Mouse (Mus musculus): ENCODE data around the gene Dclk2. TPM values are rescaled to one million over a fixed set of nuclear protein-coding genes. Genes with fewer than 3 reads are reported as not detected.

Gene Dclk2
- polyA plus RNA-seq, 1 experiment from 2014 or later, result 5.7 TPM

GRCm38 (mm10) chr3:86898366-86898765 lies 22.3 kb downstream of the Dclk2 start:
- ATAC-seq, result no peak
- WGBS (ENCODE audit: insufficient replicate concordance), result 78% methylated on average over 5 of the region's 5 CpGs

GRCm38 (mm10) chr3:86897551-86897950 lies 23.1 kb downstream of the Dclk2 start:
- 76% methylated on average over 8 of the region's 8 CpGs for WGBS (ENCODE audit: insufficient replicate concordance)
- H3K9me3 ChIP-seq (ENCODE audit: low read length), result no peaks in the 10 kb centered on the region
- ATAC-seq, result no peak

More at GRCm38 (mm10) chr3:86898366-86898765, 22.3 kb downstream of the Dclk2 start:
- no peak overlapping the region for H3K9ac ChIP-seq (replicated peaks)
- H3K27ac ChIP-seq (ENCODE audit: low read depth), result no peak overlapping the region
- no peaks in the 10 kb centered on the region for H3K9me3 ChIP-seq (ENCODE audit: low read length)
- no peaks in the 10 kb centered on the region for H3K4me1 ChIP-seq (ENCODE audit: insufficient read depth)
- no peak overlapping the region for H3K4me3 ChIP-seq (ENCODE audit: low read depth, low read length)
- H3K4me2 ChIP-seq (ENCODE audit: low read depth, low read length), result no peak overlapping the region
- TF ChIP-seq CTCF (IDR thresholded peaks at IDR 0.05; ENCODE audit: low read depth) (no peak), EP300 (IDR thresholded peaks at IDR 0.05; ENCODE audit: low read depth) (no peak)
- H3K36me3 ChIP-seq (replicated peaks; ENCODE audit: insufficient read depth, low read length), result no peaks in the 10 kb centered on the region
- no peaks in the 10 kb centered on the region for H3K27me3 ChIP-seq (ENCODE audit: insufficient read depth, low read length)
- DNase-seq, result no peak

GRCm38 (mm10) chr3:86897066-86897465 lies 23.6 kb downstream of the Dclk2 start:
- ATAC-seq, result no peak
- no peak for TF ChIP-seq EP300 (IDR thresholded peaks at IDR 0.05; ENCODE audit: low read depth)
- TF ChIP-seq CTCF (IDR thresholded peaks at IDR 0.05; ENCODE audit: low read depth), result no peak
- H3K4me3 ChIP-seq (ENCODE audit: low read depth, low read length), result no peak overlapping the region
- no peak for DNase-seq
- WGBS (ENCODE audit: insufficient replicate concordance), result 80% methylated on average over 9 of the region's 9 CpGs
- H3K27ac ChIP-seq (ENCODE audit: low read depth), result no peak overlapping the region
- no peak overlapping the region for H3K4me2 ChIP-seq (ENCODE audit: low read depth, low read length)
- H3K4me1 ChIP-seq (ENCODE audit: insufficient read depth), result no peaks in the 10 kb centered on the region
- H3K36me3 ChIP-seq (replicated peaks; ENCODE audit: insufficient read depth, low read length), result no peaks in the 10 kb centered on the region
- no peaks in the 10 kb centered on the region for H3K27me3 ChIP-seq (ENCODE audit: insufficient read depth, low read length)
- H3K9ac ChIP-seq (replicated peaks), result no peak overlapping the region
- H3K9me3 ChIP-seq (ENCODE audit: low read length), result no peaks in the 10 kb centered on the region

More at GRCm38 (mm10) chr3:86897551-86897950, 23.1 kb downstream of the Dclk2 start:
- no peaks in the 10 kb centered on the region for H3K36me3 ChIP-seq (replicated peaks; ENCODE audit: insufficient read depth, low read length)
- H3K4me3 ChIP-seq (ENCODE audit: low read depth, low read length), result no peak overlapping the region
- no peak overlapping the region for H3K4me2 ChIP-seq (ENCODE audit: low read depth, low read length)
- no peak for DNase-seq
- TF ChIP-seq CTCF (IDR thresholded peaks at IDR 0.05; ENCODE audit: low read depth) (no peak), EP300 (IDR thresholded peaks at IDR 0.05; ENCODE audit: low read depth) (no peak)
- H3K27me3 ChIP-seq (ENCODE audit: insufficient read depth, low read length), result no peaks in the 10 kb centered on the region
- no peaks in the 10 kb centered on the region for H3K4me1 ChIP-seq (ENCODE audit: insufficient read depth)
- no peak overlapping the region for H3K9ac ChIP-seq (replicated peaks)
- H3K27ac ChIP-seq (ENCODE audit: low read depth), result no peak overlapping the region

GRCm38 (mm10) chr3:86894491-86894890 lies 26.2 kb downstream of the Dclk2 start:
- Histone ChIP-seq H3K4me3 (ENCODE audit: low read depth, low read length) (no peak overlapping the region), H3K27ac (ENCODE audit: low read depth) (no peak overlapping the region), H3K4me1 (ENCODE audit: insufficient read depth) (no peaks in the 10 kb centered on the region), H3K4me2 (ENCODE audit: low read depth, low read length) (no peak overlapping the region), H3K27me3 (ENCODE audit: insufficient read depth, low read length) (no peaks in the 10 kb centered on the region), H3K9me3 (ENCODE audit: low read length) (no peaks in the 10 kb centered on the region), H3K9ac (replicated peaks) (no peak overlapping the region), H3K36me3 (replicated peaks; ENCODE audit: insufficient read depth, low read length) (no peaks in the 10 kb centered on the region)
- DNase-seq (peak; percentile 23), ATAC-seq (no peak)
- WGBS (ENCODE audit: insufficient replicate concordance), result 26% methylated on average over 2 of the region's 2 CpGs
- TF ChIP-seq CTCF (IDR thresholded peaks at IDR 0.05; ENCODE audit: low read depth), result 0 out of 2 replicates have a peak, but pooled peaks have one; percentile 8
- no peak for TF ChIP-seq EP300 (IDR thresholded peaks at IDR 0.05; ENCODE audit: low read depth)

- TF ChIP-seq CTCF (IDR thresholded peaks at IDR 0.05; ENCODE audit: low read depth) (no peak), EP300 (IDR thresholded peaks at IDR 0.05; ENCODE audit: low read depth) (no peak)
- Histone ChIP-seq H3K4me1 (ENCODE audit: insufficient read depth) (no peaks in the 10 kb centered on the region), H3K27me3 (ENCODE audit: insufficient read depth, low read length) (no peaks in the 10 kb centered on the region), H3K36me3 (replicated peaks; ENCODE audit: insufficient read depth, low read length) (no peaks in the 10 kb centered on the region), H3K4me3 (ENCODE audit: low read depth, low read length) (no peak overlapping the region), H3K9ac (replicated peaks) (no peak overlapping the region), H3K27ac (ENCODE audit: low read depth) (no peak overlapping the region), H3K9me3 (ENCODE audit: low read length) (no peaks in the 10 kb centered on the region), H3K4me2 (ENCODE audit: low read depth, low read length) (no peak overlapping the region)
- no peak for DNase-seq
- ATAC-seq, result no peak
These were observed 33.1 kb downstream of the Dclk2 start for GRCm38 (mm10) chr3:86887512-86887911.

GRCm38 (mm10) chr3:86885180-86885579 lies 35.5 kb downstream of the Dclk2 start:
- Histone ChIP-seq H3K27ac (ENCODE audit: low read depth) (no peak overlapping the region), H3K4me1 (ENCODE audit: insufficient read depth) (no peaks in the 10 kb centered on the region), H3K36me3 (replicated peaks; ENCODE audit: insufficient read depth, low read length) (no peaks in the 10 kb centered on the region), H3K4me3 (ENCODE audit: low read depth, low read length) (no peak overlapping the region), H3K9me3 (ENCODE audit: low read length) (no peaks in the 10 kb centered on the region), H3K27me3 (ENCODE audit: insufficient read depth, low read length) (no peaks in the 10 kb centered on the region), H3K9ac (replicated peaks) (no peak overlapping the region), H3K4me2 (ENCODE audit: low read depth, low read length) (no peak overlapping the region)
- 85% methylated on average over 5 of the region's 5 CpGs for WGBS (ENCODE audit: insufficient replicate concordance)
- TF ChIP-seq CTCF (IDR thresholded peaks at IDR 0.05; ENCODE audit: low read depth) (no peak), EP300 (IDR thresholded peaks at IDR 0.05; ENCODE audit: low read depth) (no peak)
- ATAC-seq (no peak), DNase-seq (no peak)

GRCm38 (mm10) chr3:86884481-86884880 lies 36.2 kb downstream of the Dclk2 start:
- no peaks in the 10 kb centered on the region for H3K4me1 ChIP-seq (ENCODE audit: insufficient read depth)
- no peak overlapping the region for H3K4me2 ChIP-seq (ENCODE audit: low read depth, low read length)
- no peaks in the 10 kb centered on the region for H3K27me3 ChIP-seq (ENCODE audit: insufficient read depth, low read length)
- ATAC-seq (no peak), DNase-seq (no peak)
- TF ChIP-seq CTCF (IDR thresholded peaks at IDR 0.05; ENCODE audit: low read depth), result no peak
- no peak for TF ChIP-seq EP300 (IDR thresholded peaks at IDR 0.05; ENCODE audit: low read depth)
- no peaks in the 10 kb centered on the region for H3K9me3 ChIP-seq (ENCODE audit: low read length)
- no peak overlapping the region for H3K27ac ChIP-seq (ENCODE audit: low read depth)
- WGBS (ENCODE audit: insufficient replicate concordance), result 87% methylated on average over 2 of the region's 2 CpGs
- no peaks in the 10 kb centered on the region for H3K36me3 ChIP-seq (replicated peaks; ENCODE audit: insufficient read depth, low read length)
- H3K4me3 ChIP-seq (ENCODE audit: low read depth, low read length), result no peak overlapping the region
- no peak overlapping the region for H3K9ac ChIP-seq (replicated peaks)
